Mouse (Mus musculus) right cerebral cortex, postnatal 14 days (tissue): ENCODE data around the gene Pld6.

Experiments used
- DNase-seq: peaks from one replicate; pipeline ENCODE4 v3.0.0; 2022

Gene Pld6

GRCm38 (mm10) chr11:59783591-59783990 is 3.9 kb downstream of the Pld6 start:
- no peak for DNase-seq

- no peak for DNase-seq
These were observed 5.3 kb downstream of the Pld6 start for GRCm38 (mm10) chr11:59782091-59782590.

- no peak for DNase-seq
These were observed 7.2 kb downstream of the Pld6 start for GRCm38 (mm10) chr11:59780241-59780640.

GRCm38 (mm10) chr11:59779406-59779805 is 8.0 kb downstream of the Pld6 start:
- DNase-seq, result no peak

GRCm38 (mm10) chr11:59778874-59779223 is 8.6 kb downstream of the Pld6 start:
- no peak for DNase-seq

GRCm38 (mm10) chr11:59778181-59778873 is 9.1 kb downstream of the Pld6 start:
- DNase-seq, result peak; percentile 78

GRCm38 (mm10) chr11:59777259-59777658 is 10.2 kb downstream of the Pld6 start:
- DNase-seq, result no peak

GRCm38 (mm10) chr11:59775435-59776148 is 11.9 kb downstream of the Pld6 start:
- DNase-seq, result no peak

- no peak for DNase-seq
These were observed 12.9 kb downstream of the Pld6 start for GRCm38 (mm10) chr11:59774522-59774921.

- DNase-seq, result no peak
These were observed 14.5 kb downstream of the Pld6 start for GRCm38 (mm10) chr11:59772902-59773301.

- DNase-seq, result no peak
These were observed 15.2 kb downstream of the Pld6 start for GRCm38 (mm10) chr11:59772291-59772690.

GRCm38 (mm10) chr11:59770753-59771152 is 16.7 kb downstream of the Pld6 start:
- no peak for DNase-seq

GRCm38 (mm10) chr11:59769738-59770137 is 17.7 kb downstream of the Pld6 start:
- DNase-seq, result no peak

GRCm38 (mm10) chr11:59769307-59769706 is 18.1 kb downstream of the Pld6 start:
- DNase-seq, result no peak

GRCm38 (mm10) chr11:59760796-59761195 is 26.6 kb downstream of the Pld6 start:
- DNase-seq, result no peak

- no peak for DNase-seq
These were observed 27.8 kb downstream of the Pld6 start for GRCm38 (mm10) chr11:59759626-59760025.

GRCm38 (mm10) chr11:59759178-59759577 is 28.3 kb downstream of the Pld6 start:
- DNase-seq, result peak; percentile 36

GRCm38 (mm10) chr11:59758191-59758985 is 29.1 kb downstream of the Pld6 start:
- DNase-seq, result no peak

GRCm38 (mm10) chr11:59756351-59756750 is 31.1 kb downstream of the Pld6 start:
- no peak for DNase-seq

GRCm38 (mm10) chr11:59754504-59754903 is 32.9 kb downstream of the Pld6 start:
- DNase-seq, result no peak

- no peak for DNase-seq
These were observed 38.4 kb downstream of the Pld6 start for GRCm38 (mm10) chr11:59749050-59749449.

GRCm38 (mm10) chr11:59746614-59747013 is 40.8 kb downstream of the Pld6 start:
- peak; percentile 63 for DNase-seq

GRCm38 (mm10) chr11:59745851-59746250 is 41.6 kb downstream of the Pld6 start:
- DNase-seq, result no peak

GRCm38 (mm10) chr11:59744374-59744773 is 43.1 kb downstream of the Pld6 start:
- no peak for DNase-seq
